Mouse (Mus musculus): Measurements from ENCODE around the gene Kdm4d. TPM values are rescaled to one million over a fixed set of nuclear protein-coding genes. Genes with fewer than 3 reads are reported as not detected.

Gene Kdm4d
- polyA plus RNA-seq, 1 experiment from 2014 or later, result 0.88 TPM

DNA sequence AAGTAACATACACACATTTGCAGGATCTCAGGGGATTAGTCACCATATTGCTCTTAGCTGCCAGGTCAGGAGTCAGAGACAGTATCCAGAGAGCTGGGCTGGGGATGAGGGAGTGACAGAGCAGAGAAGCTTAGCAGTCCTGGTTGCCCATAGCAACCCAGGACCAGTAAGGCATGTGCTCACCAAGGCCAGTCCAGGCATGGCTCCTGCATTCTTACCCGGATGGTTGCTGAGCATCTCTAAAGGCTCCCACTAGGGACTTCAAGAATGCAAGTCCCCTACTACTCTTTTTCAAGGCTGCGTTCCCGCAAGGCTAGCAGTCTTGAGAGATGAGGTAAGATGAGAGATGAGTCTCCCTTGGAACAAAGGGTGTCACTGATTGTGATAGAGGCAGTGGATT lies 32.0 kb upstream of the Kdm4d start:
- Histone ChIP-seq H3K4me3 (ENCODE audit: low read depth, low read length) (no peak overlapping the region), H3K4me2 (no peak overlapping the region), H3K9ac (no peak overlapping the region), H3K9me3 (ENCODE audit: low read depth, low read length) (no peaks in the 10 kb centered on the region), H3K27ac (ENCODE audit: low read depth) (no peak overlapping the region), H3K4me1 (ENCODE audit: insufficient read depth) (no peaks in the 10 kb centered on the region), H3K27me3 (ENCODE audit: insufficient read depth, low read length) (no peaks in the 10 kb centered on the region), H3K36me3 (ENCODE audit: insufficient read depth) (no peaks in the 10 kb centered on the region)
- ATAC-seq (ENCODE audit: insufficient read depth), result no peak
- DNase-seq, result no peak
- no peak for TF ChIP-seq CTCF (IDR thresholded peaks at IDR 0.05; ENCODE audit: low read depth)
- 51% methylated on average over 3 of the region's 3 CpGs for WGBS

DNA sequence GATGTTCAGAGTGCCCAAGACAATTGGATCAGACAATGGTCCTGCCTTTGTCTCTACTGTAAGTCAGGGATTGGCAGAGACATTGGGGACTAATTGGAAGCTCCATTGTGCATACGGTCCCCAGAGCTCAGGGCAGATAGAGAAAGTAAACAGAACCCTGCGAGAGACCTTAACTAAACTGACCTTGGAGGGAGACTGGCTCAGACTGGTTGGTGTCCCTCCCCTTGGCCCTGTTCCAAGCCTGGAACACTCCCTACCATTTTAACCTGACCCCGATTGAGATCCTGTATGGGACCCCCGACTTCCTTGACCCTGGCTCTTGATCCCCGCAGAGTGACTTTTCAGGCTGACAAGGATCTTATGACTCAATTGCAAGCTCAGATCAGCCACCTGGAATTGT lies 29.7 kb upstream of the Kdm4d start:
- H3K4me3 ChIP-seq (ENCODE audit: low read depth, low read length), result no peak overlapping the region
- WGBS, result 43% methylated on average over 5 of the region's 5 CpGs
- TF ChIP-seq CTCF (IDR thresholded peaks at IDR 0.05; ENCODE audit: low read depth), result no peak

DNA sequence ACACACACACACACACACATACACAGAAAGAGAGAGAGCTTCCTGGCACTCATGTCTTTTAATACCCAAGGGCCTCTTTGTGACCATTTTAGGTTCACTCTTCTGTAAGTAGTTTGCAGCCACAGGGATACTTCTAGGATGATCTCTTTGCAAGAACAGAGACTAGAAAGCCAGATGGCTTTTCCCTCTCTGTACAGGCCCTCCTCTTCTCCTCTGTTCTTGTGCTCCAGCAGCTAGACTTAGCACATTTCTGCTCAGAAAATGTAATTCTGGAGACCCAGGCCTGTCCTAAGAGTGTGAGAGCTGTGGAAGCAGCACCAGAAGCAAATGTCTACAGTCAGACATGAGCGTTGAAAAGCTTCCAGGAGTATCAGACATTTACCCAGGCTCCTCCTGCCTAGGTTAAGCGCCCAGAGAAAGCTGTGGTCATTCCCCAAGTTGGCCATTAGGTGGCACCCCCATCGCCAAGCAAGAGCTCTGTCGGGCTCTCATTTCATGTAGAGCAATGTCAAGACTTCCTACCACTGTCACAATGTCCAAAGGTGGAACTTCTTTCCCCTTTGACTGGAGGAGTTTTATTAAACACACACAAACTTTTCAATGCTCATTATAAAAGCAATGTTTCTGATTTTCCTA lies 23.2 kb upstream of the Kdm4d start:
- Histone ChIP-seq H3K9me3 (ENCODE audit: low read depth, low read length) (no peaks in the 10 kb centered on the region), H3K4me2 (no peak overlapping the region), H3K4me3 (ENCODE audit: low read depth, low read length) (no peak overlapping the region), H3K36me3 (ENCODE audit: insufficient read depth) (no peaks in the 10 kb centered on the region), H3K27ac (ENCODE audit: low read depth) (no peak overlapping the region), H3K4me1 (ENCODE audit: insufficient read depth) (no peaks in the 10 kb centered on the region), H3K27me3 (ENCODE audit: insufficient read depth, low read length) (no peaks in the 10 kb centered on the region), H3K9ac (no peak overlapping the region)
- peak; percentile 87 for TF ChIP-seq CTCF (IDR thresholded peaks at IDR 0.05; ENCODE audit: low read depth)
- DNase-seq (peak; percentile 91), ATAC-seq (ENCODE audit: insufficient read depth) (peak; percentile 75)
- 3% methylated on average over 4 of the region's 4 CpGs for WGBS

More for the DNA sequence above, 29.7 kb upstream of the Kdm4d start:
- no peaks in the 10 kb centered on the region for H3K27me3 ChIP-seq (ENCODE audit: insufficient read depth, low read length)
- no peaks in the 10 kb centered on the region for H3K36me3 ChIP-seq (ENCODE audit: insufficient read depth)
- H3K27ac ChIP-seq (ENCODE audit: low read depth), result no peak overlapping the region
- no peak overlapping the region for H3K9ac ChIP-seq
- H3K4me1 ChIP-seq (ENCODE audit: insufficient read depth), result no peaks in the 10 kb centered on the region
- no peak for DNase-seq
- no peak for ATAC-seq (ENCODE audit: insufficient read depth)
- no peaks in the 10 kb centered on the region for H3K9me3 ChIP-seq (ENCODE audit: low read depth, low read length)
- no peak overlapping the region for H3K4me2 ChIP-seq

DNA sequence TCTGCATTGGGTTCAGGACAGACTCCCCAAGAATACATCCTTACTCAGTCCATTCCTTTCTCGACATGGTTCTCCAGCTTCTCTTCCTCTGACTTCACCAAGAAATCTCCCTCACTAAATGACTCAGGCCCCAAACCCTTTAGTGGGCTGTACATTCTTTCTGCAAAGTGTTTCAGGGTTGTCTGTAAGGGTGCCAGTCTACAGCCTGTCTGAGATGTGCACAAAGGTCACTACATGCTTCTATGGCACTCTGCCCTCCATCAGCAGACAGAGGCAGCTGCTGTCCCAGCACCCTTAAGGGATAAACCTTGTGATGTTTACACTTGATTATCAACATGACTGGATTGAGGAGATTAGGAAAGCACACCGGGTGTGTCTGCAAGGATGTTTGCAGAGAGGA lies 21.4 kb upstream of the Kdm4d start:
- no peaks in the 10 kb centered on the region for H3K27me3 ChIP-seq (ENCODE audit: insufficient read depth, low read length)
- DNase-seq, result no peak
- 34% methylated on average over 2 of the region's 2 CpGs for WGBS
- no peaks in the 10 kb centered on the region for H3K36me3 ChIP-seq (ENCODE audit: insufficient read depth)
- H3K4me2 ChIP-seq, result no peak overlapping the region
- TF ChIP-seq CTCF (IDR thresholded peaks at IDR 0.05; ENCODE audit: low read depth), result no peak
- no peaks in the 10 kb centered on the region for H3K4me1 ChIP-seq (ENCODE audit: insufficient read depth)
- no peak overlapping the region for H3K27ac ChIP-seq (ENCODE audit: low read depth)
- H3K9me3 ChIP-seq (ENCODE audit: low read depth, low read length), result no peaks in the 10 kb centered on the region
- H3K9ac ChIP-seq, result no peak overlapping the region
- no peak overlapping the region for H3K4me3 ChIP-seq (ENCODE audit: low read depth, low read length)
- no peak for ATAC-seq (ENCODE audit: insufficient read depth)

DNA sequence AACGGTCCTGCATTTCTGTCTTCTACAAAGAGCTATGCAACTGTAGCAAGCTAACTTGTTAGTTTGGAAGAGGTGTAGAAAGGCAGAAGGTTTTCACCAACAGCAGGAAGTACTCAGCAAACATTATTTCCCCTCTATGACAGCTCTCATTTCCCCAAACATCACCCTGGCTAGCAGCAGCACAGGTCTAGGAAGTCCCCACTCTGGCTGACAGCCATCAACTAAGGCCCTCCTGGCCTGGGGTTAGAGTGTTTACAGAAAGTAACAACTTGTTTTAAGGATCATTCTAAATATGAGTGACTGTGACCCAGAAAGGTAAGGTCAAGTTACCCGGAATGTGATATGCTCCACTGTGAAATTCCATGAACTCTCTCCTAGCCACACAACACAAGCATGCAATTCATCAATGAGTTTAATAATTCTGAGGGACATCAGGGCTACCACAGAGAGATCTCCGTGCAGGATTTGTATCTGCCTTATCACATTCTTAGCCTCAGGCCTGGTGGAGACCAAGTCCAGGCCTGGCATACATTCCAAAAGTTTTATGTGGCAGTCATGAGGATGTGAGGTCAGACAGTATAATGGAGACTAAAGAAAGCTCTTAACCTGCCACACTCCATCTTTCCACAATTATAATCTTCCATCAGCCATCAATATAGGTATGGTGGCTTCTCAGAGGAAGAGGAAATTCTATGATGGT lies 20.8 kb upstream of the Kdm4d start:
- H3K27ac ChIP-seq (ENCODE audit: low read depth), result no peak overlapping the region
- H3K4me3 ChIP-seq (ENCODE audit: low read depth, low read length), result no peak overlapping the region
- no peaks in the 10 kb centered on the region for H3K4me1 ChIP-seq (ENCODE audit: insufficient read depth)
- no peaks in the 10 kb centered on the region for H3K27me3 ChIP-seq (ENCODE audit: insufficient read depth, low read length)
- no peaks in the 10 kb centered on the region for H3K36me3 ChIP-seq (ENCODE audit: insufficient read depth)
- H3K4me2 ChIP-seq, result no peak overlapping the region
- TF ChIP-seq CTCF (IDR thresholded peaks at IDR 0.05; ENCODE audit: low read depth), result no peak
- ATAC-seq (ENCODE audit: insufficient read depth) (no peak), DNase-seq (peak; percentile 13)
- WGBS, result 18% methylated on average over 3 of the region's 3 CpGs
- H3K9ac ChIP-seq, result no peak overlapping the region
- H3K9me3 ChIP-seq (ENCODE audit: low read depth, low read length), result no peaks in the 10 kb centered on the region

DNA sequence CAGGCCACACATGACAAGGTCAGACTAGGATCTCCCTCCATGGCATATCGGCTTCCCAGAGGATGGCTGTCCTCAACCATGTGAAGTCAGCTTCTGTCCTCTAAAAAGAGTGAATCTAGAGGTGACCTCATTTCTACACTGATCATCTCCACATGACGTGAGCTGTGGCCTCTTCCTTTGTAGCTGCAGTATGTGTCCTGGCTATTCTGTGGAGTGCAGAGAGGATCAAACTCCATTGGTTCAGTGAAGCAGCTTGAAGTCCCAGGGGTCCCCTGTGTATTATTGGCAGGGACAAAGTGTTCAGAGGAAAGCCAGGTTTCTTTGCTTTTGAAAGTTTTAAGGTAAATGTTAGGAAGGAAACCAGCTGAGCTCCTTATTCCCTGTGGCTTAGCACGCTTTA lies 17.8 kb upstream of the Kdm4d start:
- H3K4me1 ChIP-seq (ENCODE audit: insufficient read depth), result no peaks in the 10 kb centered on the region
- TF ChIP-seq CTCF (IDR thresholded peaks at IDR 0.05; ENCODE audit: low read depth), result no peak
- H3K36me3 ChIP-seq (ENCODE audit: insufficient read depth), result no peaks in the 10 kb centered on the region
- H3K27ac ChIP-seq (ENCODE audit: low read depth), result no peak overlapping the region
- ATAC-seq (ENCODE audit: insufficient read depth), result no peak
- H3K27me3 ChIP-seq (ENCODE audit: insufficient read depth, low read length), result no peaks in the 10 kb centered on the region
- no peaks in the 10 kb centered on the region for H3K9me3 ChIP-seq (ENCODE audit: low read depth, low read length)
- H3K4me2 ChIP-seq, result no peak overlapping the region
- DNase-seq, result no peak
- H3K4me3 ChIP-seq (ENCODE audit: low read depth, low read length), result no peak overlapping the region
- H3K9ac ChIP-seq, result no peak overlapping the region
- WGBS, result 84% methylated on average over 3 of the region's 3 CpGs

DNA sequence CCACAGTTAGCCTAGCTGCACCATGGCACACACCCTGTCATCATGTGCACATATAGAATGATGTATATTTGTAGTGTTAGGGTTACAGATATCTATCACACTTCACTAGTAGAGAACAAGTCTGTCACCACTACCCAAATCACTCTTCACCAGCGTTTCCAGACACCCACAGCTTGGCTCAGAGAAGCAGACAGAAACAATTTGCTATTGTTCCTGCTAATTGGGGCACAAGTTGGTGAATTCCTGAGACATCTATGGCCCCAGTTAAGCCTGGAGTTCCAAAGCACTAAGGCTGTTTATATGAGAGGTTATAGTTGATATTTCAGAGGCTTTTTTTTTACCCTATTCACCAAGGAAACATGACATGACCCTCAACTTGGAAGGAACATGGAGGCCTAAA lies 17.0 kb upstream of the Kdm4d start:
- H3K9me3 ChIP-seq (ENCODE audit: low read depth, low read length), result no peaks in the 10 kb centered on the region
- no peak overlapping the region for H3K4me3 ChIP-seq (ENCODE audit: low read depth, low read length)
- H3K9ac ChIP-seq, result no peak overlapping the region
- DNase-seq, result no peak
- H3K4me2 ChIP-seq, result no peak overlapping the region
- no peaks in the 10 kb centered on the region for H3K27me3 ChIP-seq (ENCODE audit: insufficient read depth, low read length)
- no peak for TF ChIP-seq CTCF (IDR thresholded peaks at IDR 0.05; ENCODE audit: low read depth)
- peaks cover 3% of the 10 kb centered on the region; the same call in 1 of the 2 replicates for H3K36me3 ChIP-seq (ENCODE audit: insufficient read depth)
- whole genome bisulfite sequencing, result 57% methylated on average over 1 of the region's 1 CpGs
- H3K4me1 ChIP-seq (ENCODE audit: insufficient read depth), result no peaks in the 10 kb centered on the region
- no peak overlapping the region for H3K27ac ChIP-seq (ENCODE audit: low read depth)
- no peak for ATAC-seq (ENCODE audit: insufficient read depth)

All from lung, embryonic 14.5 days (tissue).